Mouse (Mus musculus) G1E (cell line): Measurements from ENCODE around the gene Adcy1. TPM values are rescaled to one million over a fixed set of nuclear protein-coding genes. Genes with fewer than 3 reads are reported as not detected.

ENCODE experiments used
- ATAC-seq: 2 replicates; pipeline ENCODE4 v1.8.0; 2016; ENCODE audit warnings: mild to moderate bottlenecking; ENCODE audit not compliant: insufficient number of reproducible peaks, poor library complexity, low FRiP score, severe bottlenecking; ENCODE audit errors: extremely low read depth
- DNase-seq: peaks from one replicate; pipeline ENCODE4 v3.0.0; 2012; ENCODE audit warnings: low spot score
- H3K27me3 ChIP-seq: 2 replicates; pipeline ENCODE4 v1.6.1; 2012; ENCODE audit warnings: mild to moderate bottlenecking, low read length, inconsistent platforms; ENCODE audit not compliant: insufficient read depth
- H3K36me3 ChIP-seq: replicated peaks from 2 replicates; pipeline ENCODE3; 2012; ENCODE audit warnings: mild to moderate bottlenecking, inconsistent platforms
- H3K4me1 ChIP-seq: 2 replicates; pipeline ENCODE4 v1.6.1; 2012; ENCODE audit warnings: low read depth, low read length, inconsistent platforms, mixed read lengths; ENCODE audit not compliant: insufficient read depth
- H3K4me3 ChIP-seq: 2 replicates; pipeline ENCODE4 v1.5.1; 2012; ENCODE audit warnings: low read depth, mild to moderate bottlenecking, inconsistent platforms, low read length, moderate library complexity, mixed read lengths
- H3K9me3 ChIP-seq: replicated peaks from 2 replicates; pipeline ENCODE4 v1.6.1; 2012; ENCODE audit warnings: inconsistent platforms
- CTCF ChIP-seq: IDR thresholded peaks from 2 replicates; pipeline ENCODE4 v1.5.1; 2012; ENCODE audit warnings: low read depth, low read length, inconsistent platforms, mixed read lengths
- GATA1 ChIP-seq: IDR thresholded peaks from 2 replicates; pipeline ENCODE4 v1.6.1; 2012; ENCODE audit warnings: borderline replicate concordance, low read length, inconsistent platforms, mixed read lengths
- GATA2 ChIP-seq: IDR thresholded peaks from 2 replicates; pipeline ENCODE4 v1.6.1; 2012; ENCODE audit warnings: low read depth, low read length, inconsistent platforms, borderline replicate concordance
- POLR2AphosphoS5 ChIP-seq: IDR thresholded peaks from 2 replicates; pipeline ENCODE4 v1.6.1; 2012; ENCODE audit warnings: low read depth, low read length, inconsistent platforms; ENCODE audit not compliant: insufficient replicate concordance
- TAL1 ChIP-seq: conservative IDR thresholded peaks from 2 replicates; pipeline ENCODE4 v1.6.1; 2012; ENCODE audit warnings: low read depth, low read length, inconsistent platforms, mixed read lengths
- polyA plus RNA-seq: library from polyadenylated mRNA; stranded (reverse); fragments of >175 nt; gene quantifications from 2 replicates; pipeline ENCODE4 v1.2.3, GENCODE M21; 2012
- total RNA-seq, 2 experiments: library from RNA; stranded (forward) in 1 of 2; stranded (reverse) in 1 of 2; fragments of 200-1000 nt in 1 of 2; fragments of >200 nt in 1 of 2; fragmentation: Nextera tagmentation in 1 of 2; gene quantifications; 2 replicates each; pipeline ENCODE4 v1.2.3; 2014 to 2017

Adcy1 gene
- total and polyA plus RNA-seq, 3 experiments = 0.16 TPM; not detected in 2

- no peak for DNase-seq
- TF ChIP-seq CTCF = no peak
- TF ChIP-seq GATA2 = no peak
- TF ChIP-seq GATA1 = no peak
- no peak for TF ChIP-seq POLR2AphosphoS5
- TF ChIP-seq TAL1 = no peak
- Histone ChIP-seq H3K9me3 (peaks cover 36% of the 10 kb centered on the region), H3K27me3 (no peaks in the 10 kb centered on the region; the same call in 1 of the 2 replicates), H3K4me1 (no peaks in the 10 kb centered on the region), H3K4me3 (no peak overlapping the region), H3K36me3 (no peaks in the 10 kb centered on the region)
- no peak for ATAC-seq
These were observed 84.7 kb downstream of the Adcy1 start for GRCm38 (mm10) chr11:7147945-7148344.

GRCm38 (mm10) chr11:7149471-7149870, 86.2 kb downstream of the Adcy1 start:
- ATAC-seq (no peak), DNase-seq (no peak)
- Histone ChIP-seq H3K36me3 (no peaks in the 10 kb centered on the region), H3K27me3 (no peaks in the 10 kb centered on the region; the same call in 1 of the 2 replicates), H3K9me3 (peaks cover 38% of the 10 kb centered on the region), H3K4me1 (no peaks in the 10 kb centered on the region), H3K4me3 (no peak overlapping the region)
- TF ChIP-seq GATA2 (no peak), POLR2AphosphoS5 (no peak), GATA1 (no peak), CTCF (no peak), TAL1 (no peak)

GRCm38 (mm10) chr11:7150511-7150910, 87.2 kb downstream of the Adcy1 start:
- DNase-seq = no peak
- no peak for ATAC-seq
- Histone ChIP-seq H3K9me3 (peaks cover 37% of the 10 kb centered on the region), H3K27me3 (no peaks in the 10 kb centered on the region; the same call in 1 of the 2 replicates), H3K4me3 (no peak overlapping the region), H3K4me1 (no peaks in the 10 kb centered on the region), H3K36me3 (no peaks in the 10 kb centered on the region)
- TF ChIP-seq GATA2 = no peak
- TF ChIP-seq GATA1 = no peak
- TF ChIP-seq TAL1 = no peak
- no peak for TF ChIP-seq CTCF
- no peak for TF ChIP-seq POLR2AphosphoS5

DNA sequence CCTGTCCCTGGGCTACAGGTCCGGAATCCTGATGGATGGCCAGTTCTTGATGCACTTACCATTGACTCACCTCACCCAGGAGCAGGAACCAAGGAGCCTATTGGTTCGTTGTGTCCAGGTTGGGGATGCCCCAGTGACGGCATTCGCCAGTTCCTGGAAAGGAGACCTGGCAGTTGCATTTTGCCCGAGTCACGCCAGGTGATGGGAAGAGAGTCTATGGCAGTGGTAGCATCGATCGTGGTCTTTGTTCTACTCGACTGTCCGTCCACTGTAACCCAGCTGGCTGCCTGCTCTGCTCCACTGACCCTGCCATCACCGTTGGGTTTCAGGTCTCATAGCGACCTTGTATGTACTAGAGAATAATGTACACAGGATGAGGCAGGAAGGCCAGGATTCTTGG, 89.1 kb downstream of the Adcy1 start:
- TF ChIP-seq CTCF = no peak
- no peak for TF ChIP-seq GATA1
- no peak for TF ChIP-seq TAL1
- TF ChIP-seq POLR2AphosphoS5 = no peak
- TF ChIP-seq GATA2 = no peak
- no peaks in the 10 kb centered on the region for H3K36me3 ChIP-seq
- H3K9me3 ChIP-seq = peaks cover 30% of the 10 kb centered on the region
- no peak for ATAC-seq
- H3K27me3 ChIP-seq = no peaks in the 10 kb centered on the region; the same call in 1 of the 2 replicates
- H3K4me1 ChIP-seq = no peaks in the 10 kb centered on the region
- no peak overlapping the region for H3K4me3 ChIP-seq
- no peak for DNase-seq

DNA sequence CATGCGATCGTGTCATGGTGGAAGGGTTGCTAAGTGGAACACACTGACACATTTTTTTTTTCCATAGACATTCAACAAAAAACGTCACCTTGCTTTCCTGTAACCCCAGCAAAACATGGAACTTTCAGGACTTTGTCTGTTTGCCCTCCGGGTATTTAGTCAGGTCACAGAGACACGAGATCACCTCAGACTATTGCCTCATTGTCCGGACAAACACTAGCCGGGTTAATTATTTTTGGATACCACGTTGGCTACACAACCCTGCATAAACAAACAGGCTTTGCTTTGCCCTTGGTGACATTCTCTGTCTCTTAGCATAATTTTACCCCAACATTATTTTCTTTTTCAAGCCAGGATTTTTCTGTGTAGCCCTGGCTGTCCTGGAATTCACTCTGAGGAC, 89.8 kb downstream of the Adcy1 start:
- Histone ChIP-seq H3K4me1 (no peaks in the 10 kb centered on the region), H3K9me3 (peaks cover 26% of the 10 kb centered on the region), H3K36me3 (no peaks in the 10 kb centered on the region), H3K4me3 (no peak overlapping the region), H3K27me3 (no peaks in the 10 kb centered on the region)
- TF ChIP-seq GATA1 = no peak
- TF ChIP-seq CTCF = no peak
- TF ChIP-seq POLR2AphosphoS5 = no peak
- no peak for TF ChIP-seq TAL1
- no peak for TF ChIP-seq GATA2
- ATAC-seq (no peak), DNase-seq (no peak)

DNA sequence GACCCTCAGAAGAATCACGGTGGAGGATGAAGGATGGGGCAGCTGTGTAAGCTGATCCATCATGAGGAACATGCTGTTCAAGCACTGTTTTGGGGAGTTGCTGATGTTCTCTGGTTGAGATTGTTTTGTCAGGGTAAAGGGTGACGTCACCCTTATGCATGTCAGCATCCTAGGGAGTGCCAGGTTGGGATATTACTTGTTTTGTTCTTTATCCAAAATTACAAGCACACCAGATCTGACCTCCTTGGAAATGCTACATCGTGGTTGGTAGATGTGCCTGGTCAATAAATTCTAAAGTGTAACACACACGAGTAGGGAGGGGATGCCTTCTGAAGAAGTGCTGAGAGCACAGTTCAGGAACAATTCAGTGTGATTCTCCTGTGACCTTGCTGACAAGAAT, 93.1 kb downstream of the Adcy1 start:
- H3K27me3 ChIP-seq = no peaks in the 10 kb centered on the region
- TF ChIP-seq GATA1 = no peak
- peaks cover 27% of the 10 kb centered on the region for H3K9me3 ChIP-seq
- DNase-seq (no peak), ATAC-seq (no peak)
- no peaks in the 10 kb centered on the region for H3K4me1 ChIP-seq
- H3K36me3 ChIP-seq = no peaks in the 10 kb centered on the region
- H3K4me3 ChIP-seq = no peak overlapping the region

GRCm38 (mm10) chr11:7158196-7158595, 94.9 kb downstream of the Adcy1 start:
- Histone ChIP-seq H3K4me1 (no peaks in the 10 kb centered on the region), H3K36me3 (no peaks in the 10 kb centered on the region), H3K4me3 (no peak overlapping the region), H3K27me3 (no peaks in the 10 kb centered on the region), H3K9me3 (peaks cover 20% of the 10 kb centered on the region)
- TF ChIP-seq CTCF = no peak
- TF ChIP-seq POLR2AphosphoS5 = no peak
- TF ChIP-seq TAL1 = no peak
- TF ChIP-seq GATA1 = no peak
- TF ChIP-seq GATA2 = no peak
- DNase-seq (no peak), ATAC-seq (no peak)
